Mouse (Mus musculus) fat pad, adult 2 months (tissue): ENCODE data around the gene Nploc4.

ENCODE experiments used
- DNase-seq: peaks from one replicate; pipeline ENCODE4 v3.0.0-alpha.2; 2011; ENCODE audit warnings: low read depth, low spot score; ENCODE audit errors: extremely low read depth

Nploc4 gene

GRCm38 (mm10) chr11:120378611-120379540 lies 58.6 kb downstream of the Nploc4 start, which contains the start of gene Faap100:
Gene Faap100 (minus strand): TSS chr11:120378764.
- DNase-seq, result peak; percentile 66

- no peak for DNase-seq
Measured at GRCm38 (mm10) chr11:120378031-120378610, 59.4 kb downstream of the Nploc4 start.

GRCm38 (mm10) chr11:120377337-120377736 lies 60.2 kb downstream of the Nploc4 start:
- DNase-seq, result no peak

- no peak for DNase-seq
Measured at GRCm38 (mm10) chr11:120376302-120377160, 61.0 kb downstream of the Nploc4 start.

GRCm38 (mm10) chr11:120375324-120375723 lies 62.2 kb downstream of the Nploc4 start:
- DNase-seq, result no peak

- no peak for DNase-seq
Measured at GRCm38 (mm10) chr11:120373820-120374586, 63.5 kb downstream of the Nploc4 start.

- DNase-seq, result no peak
Measured at GRCm38 (mm10) chr11:120373025-120373424, 64.5 kb downstream of the Nploc4 start.

GRCm38 (mm10) chr11:120369656-120370055 lies 67.9 kb downstream of the Nploc4 start:
- DNase-seq, result no peak

GRCm38 (mm10) chr11:120366443-120367027 lies 71.0 kb downstream of the Nploc4 start:
- no peak for DNase-seq

- no peak for DNase-seq
Measured at GRCm38 (mm10) chr11:120362891-120363290, 74.6 kb downstream of the Nploc4 start.

- no peak for DNase-seq
Measured at GRCm38 (mm10) chr11:120361295-120361694, 76.2 kb downstream of the Nploc4 start, which contains the start of gene Fscn2. Gene Fscn2 (plus strand): TSS chr11:120361534.

GRCm38 (mm10) chr11:120360755-120361154 lies 76.8 kb downstream of the Nploc4 start:
- DNase-seq, result no peak

GRCm38 (mm10) chr11:120360062-120360461 lies 77.4 kb downstream of the Nploc4 start:
- DNase-seq, result no peak

- DNase-seq, result no peak
Measured at GRCm38 (mm10) chr11:120359391-120359790, 78.1 kb downstream of the Nploc4 start.

- DNase-seq, result no peak
Measured at GRCm38 (mm10) chr11:120357791-120358401, 79.6 kb downstream of the Nploc4 start.

GRCm38 (mm10) chr11:120356900-120357299 lies 80.6 kb downstream of the Nploc4 start:
- DNase-seq, result no peak

- DNase-seq, result no peak
Measured at GRCm38 (mm10) chr11:120356319-120356840, 81.1 kb downstream of the Nploc4 start.

- DNase-seq, result no peak
Measured at GRCm38 (mm10) chr11:120355277-120356039, 82.0 kb downstream of the Nploc4 start.
